Mouse (Mus musculus) embryonic fibroblast, embryonic 13.5 days (primary cell): ENCODE measurements around the gene Lmna. TPM values are rescaled to one million over a fixed set of nuclear protein-coding genes. Genes with fewer than 3 reads are reported as not detected.

Experiments used
- H3K27ac ChIP-seq: 2 replicates; pipeline ENCODE4 v1.5.1; 2012; ENCODE audit warnings: low read length, control low read depth, inconsistent platforms; ENCODE audit not compliant: insufficient read depth
- H3K4me1 ChIP-seq: 2 replicates; pipeline ENCODE4 v1.6.1; 2011; ENCODE audit warnings: low read length; ENCODE audit not compliant: control insufficient read depth, insufficient read depth
- H3K4me3 ChIP-seq: 2 replicates; pipeline ENCODE4 v1.5.1; 2011; ENCODE audit warnings: mild to moderate bottlenecking, control low read depth, low read length; ENCODE audit not compliant: insufficient read depth
- CTCF ChIP-seq: IDR thresholded peaks from 2 replicates; pipeline ENCODE4 v1.5.1; 2011; ENCODE audit warnings: mild to moderate bottlenecking, control low read depth, low read length, moderate library complexity, borderline replicate concordance; ENCODE audit not compliant: insufficient read depth
- POLR2A ChIP-seq: IDR thresholded peaks from 2 replicates; pipeline ENCODE4 v1.6.1; 2011; ENCODE audit warnings: low read depth, mild to moderate bottlenecking, control low read depth, low read length, moderate library complexity
- polyA plus RNA-seq: library from polyadenylated mRNA; stranded (reverse); fragments of >200 nt; gene quantifications from 2 replicates; pipeline ENCODE4 v1.2.4, GENCODE M21; 2011; ENCODE audit warnings: low read depth; ENCODE audit not compliant: missing spikeins, insufficient read length

The Lmna gene
- polyA plus RNA-seq, 1 experiment, result 401 TPM

- Histone ChIP-seq H3K4me1 (peaks cover 18% of the 10 kb centered on the region), H3K4me3 (peak overlapping the region; percentile 82), H3K27ac (peak overlapping the region; percentile 94)
- TF ChIP-seq CTCF, result no peak
- peak; percentile 99 for TF ChIP-seq POLR2A
Measured at GRCm38 (mm10) chr3:88502641-88503504, 6.9 kb downstream of the Lmna start.

GRCm38 (mm10) chr3:88502031-88502571, 7.7 kb downstream of the Lmna start:
- no peak for TF ChIP-seq CTCF
- TF ChIP-seq POLR2A, result peak; percentile 32
- H3K27ac ChIP-seq, result peak overlapping the region; percentile 94
- H3K4me1 ChIP-seq, result peaks cover 25% of the 10 kb centered on the region
- peak overlapping the region; percentile 82 for H3K4me3 ChIP-seq

- Histone ChIP-seq H3K4me1 (peaks cover 26% of the 10 kb centered on the region), H3K27ac (peak overlapping the region; percentile 94), H3K4me3 (peak overlapping the region; percentile 82)
- TF ChIP-seq CTCF, result no peak
- TF ChIP-seq POLR2A, result peak; percentile 58
Measured at GRCm38 (mm10) chr3:88501366-88502030, 8.3 kb downstream of the Lmna start.

GRCm38 (mm10) chr3:88500655-88501365, 8.9 kb downstream of the Lmna start:
- Histone ChIP-seq H3K27ac (peak overlapping the region; percentile 63), H3K4me3 (peak overlapping the region; percentile 82), H3K4me1 (peaks cover 30% of the 10 kb centered on the region)
- no peak for TF ChIP-seq CTCF
- 0 out of 2 replicates have a peak, but pooled peaks have one; percentile 22 for TF ChIP-seq POLR2A

- peak overlapping the region; percentile 82 for H3K4me3 ChIP-seq
Measured at GRCm38 (mm10) chr3:88500087-88500486, 9.7 kb downstream of the Lmna start.

GRCm38 (mm10) chr3:88499580-88499979, 10.2 kb downstream of the Lmna start:
- Histone ChIP-seq H3K27ac (no peak overlapping the region), H3K4me1 (peaks cover 31% of the 10 kb centered on the region), H3K4me3 (peak overlapping the region; percentile 82)
- TF ChIP-seq CTCF (no peak), POLR2A (no peak)

More at GRCm38 (mm10) chr3:88500087-88500486, 9.7 kb downstream of the Lmna start:
- TF ChIP-seq CTCF (no peak), POLR2A (peak; percentile 28; the same call in 1 of the 2 replicates)
- peaks cover 30% of the 10 kb centered on the region for H3K4me1 ChIP-seq
- peak overlapping the region; percentile 63; the same call in 1 of the 2 replicates for H3K27ac ChIP-seq

GRCm38 (mm10) chr3:88495741-88496415, 13.9 kb downstream of the Lmna start:
- Histone ChIP-seq H3K4me1 (peaks cover 36% of the 10 kb centered on the region), H3K27ac (peak overlapping the region; percentile 99), H3K4me3 (no peak overlapping the region)
- TF ChIP-seq CTCF (no peak), POLR2A (0 out of 2 replicates have a peak, but pooled peaks have one; percentile 19)

GRCm38 (mm10) chr3:88494836-88495628, 14.7 kb downstream of the Lmna start:
- H3K27ac ChIP-seq, result peak overlapping the region; percentile 99
- no peak for TF ChIP-seq POLR2A
- no peak for TF ChIP-seq CTCF
- H3K4me3 ChIP-seq, result no peak overlapping the region
- peaks cover 45% of the 10 kb centered on the region for H3K4me1 ChIP-seq
